Mouse (Mus musculus) myocyte (in vitro differentiated cells): ENCODE data around the gene Tiam1.

Experiments used
- MAX ChIP-seq: IDR thresholded peaks from one replicate; pipeline ENCODE4 v1.6.1; 2011; ENCODE audit warnings: low read depth, mild to moderate bottlenecking, control low read depth
- POLR2A ChIP-seq: IDR thresholded peaks from one replicate; pipeline ENCODE4 v1.6.1; 2011; ENCODE audit warnings: low read depth, mild to moderate bottlenecking, control low read depth, moderate library complexity; ENCODE audit not compliant: insufficient read length

- TF ChIP-seq MAX: no peak
- TF ChIP-seq POLR2A: no peak
Measured at GRCm38 (mm10) chr16:90091112-90091720, 52.4 kb downstream of the Tiam1 start.
